Comparison of ENCODE assay signal across 13 mouse cellular contexts in genomic region chr2:27751135-27751519, GRCm38 (mm10).
DNase-seq lines count a peak whose midpoint lies in the region; ATAC-seq lines count a peak whose summit lies in the region.
"Had no signal": no experiment of that assay in that cellular context is flagged by ENCODE, and none has a peak within 500 bp of the region (broad histone marks: within the 10 kb centered on the region; RNA-seq: fewer than 3 reads in every experiment).

No protein-coding gene starts in this region.

- H3K4me3 ChIP-seq in forebrain, embryonic 14.5 days (ENCODE audit: low read depth, low read length): no peak overlapping the region
- H3K4me3 ChIP-seq in forebrain, embryonic 10.5 days: no peak overlapping the region
- no peak overlapping the region for H3K4me3 ChIP-seq in hindbrain, embryonic 10.5 days
- H3K4me3 ChIP-seq in hindbrain, embryonic 14.5 days (replicated peaks; ENCODE audit: low read length): no peak overlapping the region
- H3K4me3 ChIP-seq in limb, embryonic 13.5 days: no peak overlapping the region
- H3K4me3 ChIP-seq: left cerebral cortex, adult 2 months had no signal

- no peak overlapping the region; the same call in 1 of the 2 replicates for H3K27ac ChIP-seq in forebrain, embryonic 14.5 days (ENCODE audit: low read depth, low read length)
- no peak overlapping the region for H3K27ac ChIP-seq in forebrain, embryonic 10.5 days
- H3K27ac ChIP-seq in hindbrain, embryonic 10.5 days: peak overlapping the region; percentile 36; the same call in 1 of the 2 replicates
- H3K27ac ChIP-seq in hindbrain, embryonic 14.5 days: no peak overlapping the region
- peak overlapping the region; percentile 65; the same call in 1 of the 2 replicates for H3K27ac ChIP-seq in limb, embryonic 13.5 days
- H3K27ac ChIP-seq: left cerebral cortex, adult 2 months had no signal

- H3K9ac ChIP-seq in forebrain, embryonic 14.5 days (ENCODE audit: low read length): no peak overlapping the region
- no peak overlapping the region for H3K9ac ChIP-seq in hindbrain, embryonic 14.5 days
- H3K9ac ChIP-seq in limb, embryonic 13.5 days: peak overlapping the region; percentile 50; the same call in 1 of the 2 replicates

- intact Hi-C loops in left cerebral cortex, postnatal 4 days (cut with DNase I): no loop called here

- no peaks in the 10 kb centered on the region for H3K27me3 ChIP-seq in forebrain, embryonic 14.5 days (replicated peaks; ENCODE audit: control insufficient read depth, insufficient read depth, low read length)
- H3K27me3 ChIP-seq in forebrain, embryonic 10.5 days (ENCODE audit: poor library complexity, severe bottlenecking): no peaks in the 10 kb centered on the region
- no peaks in the 10 kb centered on the region for H3K27me3 ChIP-seq in hindbrain, embryonic 10.5 days (ENCODE audit: insufficient read depth, poor library complexity, severe bottlenecking)
- no peaks in the 10 kb centered on the region for H3K27me3 ChIP-seq in hindbrain, embryonic 14.5 days (ENCODE audit: control insufficient read depth, insufficient read depth, low read length)
- H3K27me3 ChIP-seq in limb, embryonic 13.5 days: no peaks in the 10 kb centered on the region

- H3K9me3 ChIP-seq in forebrain, embryonic 14.5 days (replicated peaks; ENCODE audit: control insufficient read depth, low read length): no peaks in the 10 kb centered on the region
- no peaks in the 10 kb centered on the region for H3K9me3 ChIP-seq in forebrain, embryonic 10.5 days
- H3K9me3 ChIP-seq in hindbrain, embryonic 10.5 days: no peaks in the 10 kb centered on the region
- H3K9me3 ChIP-seq in hindbrain, embryonic 14.5 days (ENCODE audit: control insufficient read depth, low read length): no peaks in the 10 kb centered on the region
- no peaks in the 10 kb centered on the region for H3K9me3 ChIP-seq in limb, embryonic 13.5 days

- no peak for ATAC-seq in forebrain, embryonic 14.5 days
- no peak for ATAC-seq in hindbrain, embryonic 14.5 days (ENCODE audit: low FRiP score)
- no peak for ATAC-seq in limb, embryonic 13.5 days (ENCODE audit: low FRiP score, low read depth)
- ATAC-seq: activated CD4-positive, CD25-positive, alpha-beta regulatory T cell, adult 4 months had no signal

- no peak overlapping the region for H3K4me2 ChIP-seq in forebrain, embryonic 14.5 days (ENCODE audit: low read length)
- no peak overlapping the region for H3K4me2 ChIP-seq in hindbrain, embryonic 14.5 days (replicated peaks)
- H3K4me2 ChIP-seq in limb, embryonic 13.5 days (replicated peaks): no peak overlapping the region

- DNase-seq in forebrain, embryonic 14.5 days (ENCODE audit: low spot score): peak; percentile 58
- DNase-seq in forebrain, embryonic 10.5 days (ENCODE audit: extremely low spot score, low spot score): no peak
- no peak for DNase-seq in hindbrain, embryonic 10.5 days (ENCODE audit: low spot score)
- no peak for DNase-seq in hindbrain, embryonic 14.5 days (ENCODE audit: low spot score)
- DNase-seq in MN1 (ENCODE audit: low spot score): peak; percentile 27
- no peak for DNase-seq in left cerebral cortex, postnatal 4 days
- no peak for DNase-seq in right cerebral cortex, postnatal 10 days (ENCODE audit: low spot score in 2 of 2)
- DNase-seq: cerebellum, postnatal 25 days; gastrocnemius, postnatal 25 days; thymus, adult 2 months had no signal

- H3K4me1 ChIP-seq in forebrain, embryonic 14.5 days (ENCODE audit: control insufficient read depth, insufficient read depth, low read length): peaks cover 22% of the 10 kb centered on the region
- H3K4me1 ChIP-seq in forebrain, embryonic 10.5 days: peaks cover 31% of the 10 kb centered on the region
- peaks cover 23% of the 10 kb centered on the region for H3K4me1 ChIP-seq in hindbrain, embryonic 10.5 days (replicated peaks)
- H3K4me1 ChIP-seq in hindbrain, embryonic 14.5 days (replicated peaks; ENCODE audit: control insufficient read depth, insufficient read depth, low read length): peaks cover 5% of the 10 kb centered on the region
- H3K4me1 ChIP-seq in limb, embryonic 13.5 days: peaks cover 58% of the 10 kb centered on the region

- H3K36me3 ChIP-seq in forebrain, embryonic 14.5 days (ENCODE audit: control insufficient read depth, insufficient read depth, low read length): peaks cover 6% of the 10 kb centered on the region
- H3K36me3 ChIP-seq in forebrain, embryonic 10.5 days (replicated peaks): peaks cover 90% of the 10 kb centered on the region
- peaks cover 100% of the 10 kb centered on the region for H3K36me3 ChIP-seq in hindbrain, embryonic 10.5 days
- peaks cover 11% of the 10 kb centered on the region for H3K36me3 ChIP-seq in hindbrain, embryonic 14.5 days (replicated peaks; ENCODE audit: control insufficient read depth, insufficient read depth)
- peaks cover 96% of the 10 kb centered on the region for H3K36me3 ChIP-seq in limb, embryonic 13.5 days

- WGBS in forebrain, embryonic 14.5 days: 55% methylated on average over 7 of the region's 7 CpGs
- 86% methylated on average over 7 of the region's 7 CpGs for WGBS in forebrain, embryonic 10.5 days
- WGBS in hindbrain, embryonic 10.5 days: 81% methylated on average over 7 of the region's 7 CpGs
- WGBS in hindbrain, embryonic 14.5 days: 81% methylated on average over 7 of the region's 7 CpGs
- WGBS in limb, embryonic 13.5 days: 42% methylated on average over 7 of the region's 7 CpGs

Comparison
In these comparisons a context has a peak if more than half of its experiments do, and no peak if none do; other contexts are left out.
1. DNase-seq: peak in forebrain, embryonic 14.5 days (single experiment) and MN1 (single experiment); none in forebrain, embryonic 10.5 days (single experiment), hindbrain, embryonic 10.5 days (single experiment), hindbrain, embryonic 14.5 days (single experiment), left cerebral cortex, postnatal 4 days (single experiment) and right cerebral cortex, postnatal 10 days (0 of 2).
2. H3K27ac ChIP-seq: peak in hindbrain, embryonic 10.5 days (single experiment) and limb, embryonic 13.5 days (single experiment); none in forebrain, embryonic 14.5 days (single experiment), forebrain, embryonic 10.5 days (single experiment) and hindbrain, embryonic 14.5 days (single experiment).